Mouse (Mus musculus) embryonic fibroblast, embryonic 13.5 days (primary cell): ENCODE measurements around the gene Gusb.

ENCODE experiments used
- CTCF ChIP-seq: IDR thresholded peaks from 2 replicates; pipeline ENCODE4 v1.5.1; 2011; ENCODE audit warnings: mild to moderate bottlenecking, control low read depth, low read length, moderate library complexity, borderline replicate concordance; ENCODE audit not compliant: insufficient read depth
- POLR2A ChIP-seq: IDR thresholded peaks from 2 replicates; pipeline ENCODE4 v1.6.1; 2011; ENCODE audit warnings: low read depth, mild to moderate bottlenecking, control low read depth, low read length, moderate library complexity

GRCm38 (mm10) chr5:129980216-129980615 is 22.6 kb downstream of the Gusb start:
- TF ChIP-seq CTCF (no peak), POLR2A (no peak)
